Mouse (Mus musculus) hindbrain, embryonic 11.5 days (tissue): ENCODE data around the gene Ppp4r4. TPM values are rescaled to one million over a fixed set of nuclear protein-coding genes. Genes with fewer than 3 reads are reported as not detected.

Experiments
- ATAC-seq: fragments of 200-750 bp; cut with Nextera tagmentation; 2 replicates; pipeline ENCODE4 v1.8.0; 2017; ENCODE audit warnings: mild to moderate bottlenecking, moderate TSS enrichment, moderate library complexity; ENCODE audit not compliant: low FRiP score
- DNase-seq: peaks from one replicate; pipeline ENCODE4 v3.0.0-alpha.2; 2015; ENCODE audit warnings: low spot score
- H3K27ac ChIP-seq: fragments of 300-500 bp; sonication (generic); 2 replicates; pipeline ENCODE4 v1.5.1; 2014; ENCODE audit warnings: mild to moderate bottlenecking, low read depth, low read length
- H3K27me3 ChIP-seq: fragments of 300-500 bp; sonication (generic); 2 replicates; pipeline ENCODE4 v1.6.1; 2014; ENCODE audit warnings: mild to moderate bottlenecking, low read length, moderate library complexity, mixed read lengths; ENCODE audit not compliant: control insufficient read depth, insufficient read depth
- H3K36me3 ChIP-seq: fragments of 300-500 bp; sonication (generic); 2 replicates; pipeline ENCODE4 v1.6.1; 2014; ENCODE audit warnings: mild to moderate bottlenecking, low read length, moderate library complexity, mixed read lengths; ENCODE audit not compliant: control insufficient read depth, insufficient read depth
- H3K4me1 ChIP-seq: fragments of 300-500 bp; sonication (generic); replicated peaks from 2 replicates; pipeline ENCODE4 v1.6.1; 2014; ENCODE audit warnings: low read length, mixed read lengths; ENCODE audit not compliant: control insufficient read depth, insufficient read depth
- H3K4me2 ChIP-seq: fragments of 300-500 bp; sonication (generic); replicated peaks from 2 replicates; pipeline ENCODE4 v1.6.1; 2014; ENCODE audit warnings: mild to moderate bottlenecking, low read depth, low read length
- H3K4me3 ChIP-seq: fragments of 300-500 bp; sonication (generic); 2 replicates; pipeline ENCODE4 v1.5.1; 2014; ENCODE audit warnings: low read depth, low read length
- H3K9ac ChIP-seq: fragments of 300-500 bp; sonication (generic); 2 replicates; pipeline ENCODE4 v1.6.1; 2014; ENCODE audit warnings: low read depth, low read length
- H3K9me3 ChIP-seq: fragments of 300-500 bp; sonication (generic); 2 replicates; pipeline ENCODE4 v1.6.1; 2016; ENCODE audit warnings: low read length; ENCODE audit not compliant: control insufficient read depth
- WGBS: fragments of 180-500 bp; shearing (Covaris S2); extraction: QIAGEN DNeasy Blood & Tissue Kit; methylation state at CpG from one replicate; pipeline ENCODE4 v1.1.7; 2014; 5-methylcytosine and 5-hydroxymethylcytosine counted together
- polyA plus RNA-seq: library from polyadenylated mRNA; unstranded; fragments of >200 nt; fragmentation: Nextera tagmentation; extraction: Ambion mirVana; gene quantifications from 2 replicates; pipeline ENCODE4 v1.2.1, GENCODE M21; 2014

Ppp4r4 gene
- polyA plus RNA-seq, 1 experiment from 2014 or later = 2.7 TPM

GRCm38 (mm10) chr12:103494486-103494885, 37.6 kb upstream of the Ppp4r4 start:
- WGBS = 29% methylated on average over 6 of the region's 6 CpGs
- ATAC-seq (no peak), DNase-seq (peak; percentile 41)
- no peaks in the 10 kb centered on the region for H3K9me3 ChIP-seq
- H3K36me3 ChIP-seq = no peaks in the 10 kb centered on the region
- H3K27ac ChIP-seq = no peak overlapping the region
- H3K4me3 ChIP-seq = no peak overlapping the region
- H3K4me2 ChIP-seq = no peak overlapping the region
- H3K27me3 ChIP-seq = peaks cover 2% of the 10 kb centered on the region; the same call in 1 of the 2 replicates
- H3K9ac ChIP-seq = no peak overlapping the region
- no peaks in the 10 kb centered on the region for H3K4me1 ChIP-seq

DNA sequence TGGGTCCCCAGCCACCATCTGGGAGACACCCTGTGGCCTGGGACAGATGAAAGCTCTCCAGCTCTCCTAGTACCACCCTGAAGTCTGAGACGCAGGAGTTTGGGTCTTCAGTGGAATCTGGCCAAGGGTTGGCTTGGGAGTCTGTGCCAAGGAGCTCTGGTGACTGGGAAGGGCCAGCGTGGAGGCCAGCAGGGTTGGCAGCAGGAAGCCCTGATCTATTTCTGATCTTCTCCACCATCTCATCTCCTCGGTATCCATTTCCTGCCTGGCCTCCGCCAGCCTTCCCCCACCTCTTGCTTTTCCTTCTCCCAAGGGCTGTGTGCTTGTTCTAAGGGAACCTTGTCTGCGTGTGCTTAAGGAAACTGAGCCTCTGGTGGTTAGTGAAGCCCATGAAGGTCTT, 33.3 kb upstream of the Ppp4r4 start:
- no peak for DNase-seq
- Histone ChIP-seq H3K4me2 (no peak overlapping the region), H3K9ac (no peak overlapping the region), H3K4me3 (no peak overlapping the region), H3K27ac (no peak overlapping the region), H3K36me3 (no peaks in the 10 kb centered on the region), H3K27me3 (peaks cover 2% of the 10 kb centered on the region; the same call in 1 of the 2 replicates), H3K9me3 (no peaks in the 10 kb centered on the region), H3K4me1 (no peaks in the 10 kb centered on the region)
- no peak for ATAC-seq
- WGBS = 75% methylated on average over 5 of the region's 5 CpGs

- Histone ChIP-seq H3K27me3 (peaks cover 2% of the 10 kb centered on the region; the same call in 1 of the 2 replicates), H3K36me3 (no peaks in the 10 kb centered on the region), H3K4me1 (no peaks in the 10 kb centered on the region), H3K9me3 (no peaks in the 10 kb centered on the region), H3K4me3 (no peak overlapping the region), H3K4me2 (no peak overlapping the region), H3K27ac (no peak overlapping the region), H3K9ac (no peak overlapping the region)
- ATAC-seq = no peak
- 74% methylated on average over 2 of the region's 2 CpGs for WGBS
- DNase-seq = no peak
Observed at GRCm38 (mm10) chr12:103499261-103499660, 32.8 kb upstream of the Ppp4r4 start.

- no peak overlapping the region for H3K9ac ChIP-seq
- no peak for DNase-seq
- WGBS = 70% methylated on average over 3 of the region's 3 CpGs
Observed at GRCm38 (mm10) chr12:103503300-103503699, 28.8 kb upstream of the Ppp4r4 start.

GRCm38 (mm10) chr12:103504402-103504801, 27.7 kb upstream of the Ppp4r4 start:
- no peak overlapping the region for H3K9ac ChIP-seq
- no peaks in the 10 kb centered on the region for H3K27me3 ChIP-seq
- no peak overlapping the region for H3K27ac ChIP-seq
- no peaks in the 10 kb centered on the region for H3K36me3 ChIP-seq
- H3K9me3 ChIP-seq = no peaks in the 10 kb centered on the region
- no peak for ATAC-seq
- H3K4me3 ChIP-seq = no peak overlapping the region
- H3K4me2 ChIP-seq = no peak overlapping the region
- WGBS = 81% methylated on average over 3 of the region's 3 CpGs
- DNase-seq = no peak
- no peaks in the 10 kb centered on the region for H3K4me1 ChIP-seq

More at GRCm38 (mm10) chr12:103503300-103503699, 28.8 kb upstream of the Ppp4r4 start:
- no peak overlapping the region for H3K27ac ChIP-seq
- H3K4me1 ChIP-seq = no peaks in the 10 kb centered on the region
- ATAC-seq = no peak
- H3K36me3 ChIP-seq = no peaks in the 10 kb centered on the region
- peaks cover 2% of the 10 kb centered on the region; the same call in 1 of the 2 replicates for H3K27me3 ChIP-seq
- no peaks in the 10 kb centered on the region for H3K9me3 ChIP-seq
- no peak overlapping the region for H3K4me2 ChIP-seq
- no peak overlapping the region for H3K4me3 ChIP-seq

GRCm38 (mm10) chr12:103508346-103508745, 23.7 kb upstream of the Ppp4r4 start:
- no peak overlapping the region for H3K27ac ChIP-seq
- ATAC-seq = no peak
- H3K4me2 ChIP-seq = no peak overlapping the region
- no peaks in the 10 kb centered on the region for H3K27me3 ChIP-seq
- H3K9me3 ChIP-seq = no peaks in the 10 kb centered on the region
- DNase-seq = no peak
- 68% methylated on average over 4 of the region's 4 CpGs for WGBS
- H3K4me3 ChIP-seq = no peak overlapping the region
- H3K9ac ChIP-seq = no peak overlapping the region
- no peaks in the 10 kb centered on the region for H3K4me1 ChIP-seq
- H3K36me3 ChIP-seq = no peaks in the 10 kb centered on the region

DNA sequence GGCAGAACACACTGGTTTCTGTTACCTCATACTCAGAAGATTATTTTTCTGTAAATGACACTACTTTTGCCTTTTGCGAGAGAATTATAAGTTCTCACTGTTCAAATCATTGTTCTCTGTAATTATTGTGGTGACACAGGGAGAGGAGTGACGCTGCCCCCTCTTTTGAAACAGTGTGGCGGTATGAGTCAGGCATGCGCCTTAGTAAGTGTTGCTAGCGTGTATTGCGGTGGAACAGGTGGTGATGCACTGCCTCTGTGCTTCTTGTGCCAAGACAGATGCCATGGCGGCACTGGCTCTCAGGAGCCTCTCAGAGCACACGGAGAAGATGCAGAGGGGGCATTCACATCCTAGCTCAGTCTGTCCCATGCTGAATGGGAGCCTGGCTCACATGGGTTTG, 22.2 kb upstream of the Ppp4r4 start:
- Histone ChIP-seq H3K9me3 (no peaks in the 10 kb centered on the region), H3K36me3 (no peaks in the 10 kb centered on the region), H3K4me2 (no peak overlapping the region), H3K4me3 (no peak overlapping the region), H3K27me3 (no peaks in the 10 kb centered on the region), H3K27ac (no peak overlapping the region), H3K9ac (no peak overlapping the region), H3K4me1 (no peaks in the 10 kb centered on the region)
- ATAC-seq (no peak), DNase-seq (no peak)
- WGBS = 91% methylated on average over 8 of the region's 8 CpGs

GRCm38 (mm10) chr12:103511586-103511985, 20.5 kb upstream of the Ppp4r4 start:
- WGBS = 40% methylated on average over 2 of the region's 2 CpGs
- no peak overlapping the region for H3K4me2 ChIP-seq
- H3K4me1 ChIP-seq = no peaks in the 10 kb centered on the region
- H3K9me3 ChIP-seq = no peaks in the 10 kb centered on the region
- no peak overlapping the region for H3K27ac ChIP-seq
- no peaks in the 10 kb centered on the region for H3K27me3 ChIP-seq
- H3K4me3 ChIP-seq = no peak overlapping the region
- no peak overlapping the region for H3K9ac ChIP-seq
- no peak for DNase-seq
- H3K36me3 ChIP-seq = no peaks in the 10 kb centered on the region
- ATAC-seq = no peak

GRCm38 (mm10) chr12:103513039-103513438, 19.0 kb upstream of the Ppp4r4 start:
- ATAC-seq = no peak
- 71% methylated on average over 2 of the region's 2 CpGs for WGBS

More at GRCm38 (mm10) chr12:103513039-103513438, 19.0 kb upstream of the Ppp4r4 start:
- Histone ChIP-seq H3K4me3 (no peak overlapping the region), H3K27ac (no peak overlapping the region), H3K27me3 (no peaks in the 10 kb centered on the region), H3K36me3 (no peaks in the 10 kb centered on the region), H3K9ac (no peak overlapping the region), H3K9me3 (no peaks in the 10 kb centered on the region), H3K4me2 (no peak overlapping the region), H3K4me1 (no peaks in the 10 kb centered on the region)
- no peak for DNase-seq
